Mouse (Mus musculus) thymus, adult 18-20 months (tissue): Measurements from ENCODE around the gene H2-DMb2.
A peak's percentile ranks its signal among the peaks of the same experiment; 100 is the strongest.

Source experiments
- DNase-seq, 2 experiments: peaks; one replicate each; pipeline ENCODE4 v3.0.0; 2022; ENCODE audit warnings: mixed read lengths in 2 of 2

Gene H2-DMb2

DNA sequence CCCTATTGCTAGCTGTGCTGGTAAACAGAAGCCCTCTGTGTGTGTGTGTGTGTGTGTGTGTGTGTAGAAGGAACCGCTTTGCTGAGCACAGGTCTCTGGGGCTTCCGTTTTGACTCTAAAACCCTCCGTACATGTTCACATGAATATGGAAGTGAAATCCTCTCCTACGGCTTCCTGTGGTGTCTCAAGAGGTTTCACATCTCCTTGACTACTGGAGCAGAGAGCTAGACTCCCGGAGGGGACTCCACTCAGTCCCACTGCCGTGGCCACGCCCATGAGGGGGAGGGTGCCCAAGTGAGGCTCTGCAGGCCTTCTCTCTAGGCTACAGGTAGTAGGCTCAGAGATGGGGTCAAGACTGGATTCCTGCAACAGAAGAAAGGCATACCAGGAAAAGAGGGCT, at the start of gene H2-DMb2:
Gene H2-DMb2 (plus strand): TSS at position 275 of the 400 bp plus-strand sequence.
- peak; percentile 80 to 87 for DNase-seq

DNA sequence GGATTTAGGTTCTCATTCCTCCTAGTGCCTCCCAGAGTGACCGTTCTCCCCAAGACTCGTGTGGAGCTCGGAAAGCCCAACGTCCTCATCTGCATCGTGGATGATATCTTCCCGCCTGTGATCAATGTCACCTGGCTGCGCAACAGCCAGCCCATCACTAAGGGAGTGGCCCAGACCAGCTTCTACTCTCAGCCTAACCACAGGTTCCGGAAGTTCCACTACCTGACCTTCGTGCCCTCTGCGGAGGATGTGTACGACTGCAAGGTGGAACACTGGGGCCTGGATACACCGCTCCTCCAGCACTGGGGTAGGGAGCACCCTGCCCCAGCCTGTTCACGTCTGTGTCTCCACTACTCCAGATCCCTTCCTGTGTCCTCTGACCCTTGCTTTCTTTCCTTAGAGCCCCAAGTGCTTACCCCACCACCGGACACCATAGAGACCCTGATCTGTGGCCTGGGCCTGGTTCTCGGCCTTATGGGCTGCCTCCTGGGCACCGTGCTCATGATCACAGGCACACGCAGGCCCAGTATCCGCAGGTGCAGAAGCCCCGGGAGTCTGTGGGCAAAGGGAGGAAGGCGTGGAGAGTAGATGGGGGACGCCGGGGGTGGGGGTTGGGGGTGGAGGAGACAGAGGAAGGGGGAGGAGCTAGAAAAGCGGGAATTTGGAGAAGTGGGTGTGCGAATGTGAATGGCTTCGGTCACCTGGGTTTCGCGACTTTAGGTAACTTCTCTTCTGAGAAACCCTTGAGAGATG, 48.6 kb upstream of the H2-DMb2 start:
- peak; percentile 40 to 50 for DNase-seq

DNA sequence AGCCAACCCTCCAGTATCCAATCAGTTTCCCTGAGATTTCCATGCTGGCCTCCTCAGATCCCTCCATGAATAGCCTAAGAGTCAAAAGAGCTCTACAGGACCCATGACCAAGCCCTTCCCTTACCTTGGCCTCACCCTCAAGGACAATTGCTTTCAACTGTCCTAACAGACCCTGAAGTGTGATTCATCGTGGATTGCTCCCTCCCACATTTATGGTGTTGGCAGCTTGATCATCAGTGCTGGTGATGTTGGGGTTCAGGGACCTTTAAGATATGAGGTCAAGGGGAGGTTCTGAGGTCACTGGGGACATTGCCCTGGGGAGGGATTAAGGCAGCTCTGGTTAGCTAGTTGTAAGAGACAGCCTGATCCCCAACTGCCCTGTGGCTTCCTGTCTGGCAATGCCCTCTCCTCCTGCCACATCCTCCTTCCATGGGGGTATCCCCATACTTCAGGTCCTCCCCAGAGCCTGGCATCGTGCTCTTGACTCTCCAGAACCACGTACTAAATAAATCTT, 46.6 kb upstream of the H2-DMb2 start:
- no peak for DNase-seq

DNA sequence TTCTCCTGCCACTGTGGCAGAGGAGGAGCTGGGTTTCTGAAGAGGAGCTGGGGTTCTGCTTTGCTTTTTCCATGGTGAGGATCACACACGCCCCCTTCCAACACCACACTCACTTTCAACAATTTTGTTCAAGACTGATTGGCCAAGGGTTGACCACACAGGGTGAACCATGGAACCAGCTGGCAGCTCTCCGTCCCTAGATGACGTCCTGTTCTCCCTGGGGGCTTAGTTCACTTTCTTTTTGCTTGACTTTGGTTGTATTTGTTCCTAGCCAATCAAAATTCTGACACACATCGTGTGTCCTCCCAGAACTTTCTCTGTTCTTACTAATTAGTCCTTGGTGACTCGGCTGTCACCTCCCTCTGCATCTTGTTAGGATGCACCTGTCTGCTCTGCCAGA, 45.8 kb upstream of the H2-DMb2 start:
- no peak for DNase-seq

DNA sequence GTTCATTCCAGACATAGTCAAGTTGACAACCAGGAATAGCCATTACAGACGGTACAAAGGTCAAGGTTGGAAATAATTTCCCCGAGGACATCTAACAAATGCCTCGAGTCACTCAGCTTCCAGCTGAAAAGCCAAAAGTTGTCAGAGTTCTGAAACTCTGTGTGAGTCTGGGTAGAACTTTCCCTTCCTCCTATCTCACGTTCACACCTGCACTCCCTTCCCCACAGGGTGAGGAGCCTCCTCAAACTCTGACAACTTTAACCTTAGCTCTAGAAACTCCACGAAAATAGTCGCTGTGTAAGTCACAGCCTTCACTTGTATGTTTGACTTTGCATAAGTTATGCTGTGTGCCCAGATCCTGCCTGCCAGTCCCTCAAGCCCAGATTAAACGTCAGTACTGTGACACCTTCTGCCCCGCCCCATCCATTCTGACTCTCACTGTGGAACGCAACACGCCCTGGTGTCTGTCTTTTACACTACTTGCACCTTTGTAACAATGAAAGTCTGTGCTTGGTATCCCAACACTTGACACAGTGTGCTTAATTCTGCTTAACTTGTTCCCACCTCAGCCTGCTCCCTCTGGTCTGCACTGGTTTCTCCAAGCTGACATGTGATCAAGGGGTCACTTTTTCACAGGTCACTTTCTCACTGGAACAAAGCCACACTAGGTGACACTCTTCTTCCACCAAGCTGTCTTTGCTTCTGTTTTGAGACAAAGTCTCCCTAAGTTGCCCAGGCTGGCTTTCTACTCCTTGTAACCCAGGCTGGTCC, 44.2 kb upstream of the H2-DMb2 start:
- DNase-seq, result no peak

DNA sequence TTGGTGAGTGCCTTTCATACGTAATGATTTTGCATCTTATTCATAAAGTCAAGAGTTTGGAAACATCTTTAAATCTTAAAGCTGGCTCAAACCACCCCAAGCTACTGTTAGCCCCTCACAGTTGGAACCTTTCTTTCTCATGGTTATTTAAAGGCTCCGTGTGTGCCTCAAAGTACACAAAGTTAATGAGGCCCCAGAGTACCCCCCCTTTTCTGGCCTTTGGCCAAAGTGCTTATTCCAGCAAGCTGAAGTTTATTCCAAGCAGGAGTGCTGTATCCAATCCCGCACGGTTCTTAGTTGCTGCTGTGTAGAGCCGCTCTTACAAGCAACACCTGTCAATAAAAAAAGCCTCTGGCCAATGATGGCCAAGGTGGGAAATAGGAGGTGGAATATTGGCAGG, 43.6 kb upstream of the H2-DMb2 start:
- DNase-seq, result no peak

DNA sequence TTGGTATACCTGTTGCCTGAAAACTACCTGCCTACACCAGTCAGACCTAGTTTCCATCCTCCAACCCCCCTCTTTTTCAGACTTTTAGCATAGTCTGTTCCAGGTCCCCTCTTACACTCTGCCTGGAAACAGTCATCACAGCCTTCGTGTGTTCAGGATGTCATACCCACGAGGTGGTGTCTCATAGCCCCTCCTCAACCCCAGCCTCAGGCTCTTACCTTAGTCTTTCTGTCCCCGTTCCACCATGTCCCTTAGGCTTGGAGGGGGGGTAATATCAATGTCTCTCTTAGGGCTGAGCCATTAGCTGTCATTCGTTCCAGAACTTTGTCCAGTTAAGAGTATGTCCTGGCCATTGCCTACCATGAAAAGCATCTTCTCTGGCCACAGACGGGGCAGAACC, 41.9 kb upstream of the H2-DMb2 start:
- no peak for DNase-seq

DNA sequence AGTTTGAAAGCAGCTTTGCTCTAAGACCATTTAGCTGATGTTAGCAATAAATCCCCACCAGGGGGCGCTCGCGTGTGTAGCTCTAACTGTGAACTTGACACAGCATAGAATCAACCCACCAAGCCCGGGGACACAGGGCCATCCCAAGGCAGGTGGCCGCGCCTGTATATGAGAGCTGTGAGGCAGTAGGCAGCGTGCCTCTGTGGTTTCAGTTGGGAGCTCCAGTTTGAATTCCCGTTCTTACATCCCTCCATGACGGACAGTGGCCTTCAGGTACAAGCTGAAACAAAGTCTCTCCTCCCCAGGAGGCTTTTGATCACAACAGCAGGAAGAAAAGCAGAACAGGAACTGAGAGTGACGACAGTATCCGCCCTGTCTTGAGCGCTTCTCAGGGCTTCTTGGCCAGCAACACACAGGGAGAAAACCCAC, 41.5 kb upstream of the H2-DMb2 start:
- peak; percentile 86 to 91 for DNase-seq

DNA sequence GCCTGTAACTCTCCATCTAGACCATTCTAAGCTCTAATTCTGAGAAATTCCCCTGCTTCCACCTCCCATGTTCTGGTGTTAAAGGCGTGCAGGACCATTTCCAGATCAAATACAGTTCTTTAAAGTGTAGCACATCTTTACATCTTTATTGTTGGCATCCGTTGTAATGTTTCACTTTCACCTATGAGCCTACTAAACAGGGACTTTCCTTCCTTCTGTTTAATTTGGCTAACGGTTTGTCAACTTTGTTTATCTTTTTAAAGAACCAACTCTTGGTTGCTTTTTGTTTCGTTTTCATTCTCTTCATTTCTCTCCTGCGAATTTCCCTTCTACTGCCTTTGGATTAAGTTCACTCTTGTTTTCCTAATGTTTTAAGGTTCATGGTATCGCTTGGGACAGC, 40.3 kb upstream of the H2-DMb2 start:
- DNase-seq, result no peak

DNA sequence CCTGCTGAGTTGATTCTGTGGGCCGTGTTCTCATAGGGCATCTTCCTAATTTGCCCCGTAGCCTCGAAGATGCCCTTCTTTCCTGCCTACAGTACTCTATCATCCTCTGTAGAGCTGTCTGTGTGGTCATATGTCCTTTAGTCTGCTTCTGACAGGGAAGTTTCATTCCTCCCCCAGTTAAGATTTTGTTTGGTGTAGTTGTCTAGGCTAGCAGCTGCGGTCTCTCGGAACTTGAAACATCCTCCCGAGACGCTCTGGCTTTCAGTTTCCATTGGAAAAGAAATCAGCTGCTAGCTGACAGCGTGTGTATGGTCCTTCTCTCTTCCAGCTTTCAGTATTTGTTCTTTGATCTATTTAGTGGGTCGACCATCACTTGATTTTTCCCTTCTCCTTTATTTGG, 38.3 kb upstream of the H2-DMb2 start:
- DNase-seq, result no peak

DNA sequence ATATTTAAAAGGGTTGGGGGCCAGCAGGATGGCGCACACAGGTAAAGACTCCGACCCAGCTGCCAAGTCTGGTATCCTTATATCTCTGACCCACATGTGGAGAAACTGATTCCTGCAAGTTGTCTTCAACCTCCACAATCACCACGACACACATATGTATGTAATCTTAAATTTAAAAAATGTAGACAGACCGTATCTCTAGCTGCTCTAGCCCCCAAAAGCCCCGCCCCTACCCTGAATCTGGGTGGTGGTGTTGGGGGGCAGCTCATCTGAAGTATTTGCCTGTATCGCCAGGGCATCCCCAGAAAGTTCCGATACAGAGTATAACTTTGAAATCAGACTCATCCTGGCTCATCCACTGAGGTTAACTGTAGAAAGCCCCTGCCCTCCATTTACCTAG, 36.6 kb upstream of the H2-DMb2 start:
- no peak for DNase-seq

DNA sequence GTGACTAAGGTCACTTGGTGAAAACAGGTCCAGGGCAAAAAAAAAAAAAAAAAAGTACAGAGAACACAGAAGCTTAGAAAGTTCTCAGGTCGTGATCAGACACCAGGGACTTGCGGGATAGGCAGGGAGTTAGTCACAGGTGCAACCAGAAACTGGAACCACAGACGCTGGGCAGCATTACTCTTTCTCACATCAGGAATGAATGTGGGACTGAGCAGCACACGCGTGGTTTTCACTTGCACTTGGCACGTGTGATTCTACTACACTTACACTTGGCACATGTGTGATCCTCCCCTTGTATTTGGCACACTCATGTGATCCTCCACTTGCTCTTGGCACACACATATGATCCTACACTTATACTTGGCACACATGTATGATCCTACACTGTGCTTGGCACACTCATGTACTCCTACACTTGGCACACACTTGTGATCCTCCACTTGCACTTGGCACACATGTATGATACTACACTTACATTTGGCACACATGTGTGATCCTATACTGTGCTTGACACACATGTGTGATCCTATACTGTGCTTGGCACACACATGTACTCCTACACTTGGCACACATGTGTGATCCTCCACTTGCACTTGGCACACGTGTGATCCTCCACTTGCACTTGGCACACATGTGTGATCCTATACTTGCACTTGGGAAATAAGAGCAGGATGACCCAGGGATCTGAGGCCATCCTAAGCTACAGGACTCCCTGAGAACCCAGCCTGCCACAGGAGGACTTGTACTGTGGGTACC, 35.8 kb upstream of the H2-DMb2 start:
- DNase-seq, result no peak

DNA sequence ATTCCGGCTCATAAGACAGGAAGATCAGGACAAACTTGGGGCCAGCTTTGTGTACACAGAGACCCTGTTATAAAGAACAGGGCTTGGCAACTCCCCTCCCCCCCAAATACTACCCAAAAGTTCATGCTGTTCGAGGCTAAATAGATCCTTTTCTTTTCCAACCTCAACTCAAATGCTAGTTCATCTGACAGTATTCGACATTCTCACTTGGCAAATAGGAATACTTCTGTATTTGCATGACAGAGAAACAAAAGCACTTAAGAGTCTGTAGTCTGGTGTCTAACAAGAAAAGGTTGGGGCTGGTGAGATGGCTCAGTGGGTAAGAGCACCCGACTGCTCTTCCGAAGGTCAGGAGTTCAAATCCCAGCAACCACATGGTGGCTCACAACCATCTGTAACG, 34.6 kb upstream of the H2-DMb2 start:
- DNase-seq, result no peak

DNA sequence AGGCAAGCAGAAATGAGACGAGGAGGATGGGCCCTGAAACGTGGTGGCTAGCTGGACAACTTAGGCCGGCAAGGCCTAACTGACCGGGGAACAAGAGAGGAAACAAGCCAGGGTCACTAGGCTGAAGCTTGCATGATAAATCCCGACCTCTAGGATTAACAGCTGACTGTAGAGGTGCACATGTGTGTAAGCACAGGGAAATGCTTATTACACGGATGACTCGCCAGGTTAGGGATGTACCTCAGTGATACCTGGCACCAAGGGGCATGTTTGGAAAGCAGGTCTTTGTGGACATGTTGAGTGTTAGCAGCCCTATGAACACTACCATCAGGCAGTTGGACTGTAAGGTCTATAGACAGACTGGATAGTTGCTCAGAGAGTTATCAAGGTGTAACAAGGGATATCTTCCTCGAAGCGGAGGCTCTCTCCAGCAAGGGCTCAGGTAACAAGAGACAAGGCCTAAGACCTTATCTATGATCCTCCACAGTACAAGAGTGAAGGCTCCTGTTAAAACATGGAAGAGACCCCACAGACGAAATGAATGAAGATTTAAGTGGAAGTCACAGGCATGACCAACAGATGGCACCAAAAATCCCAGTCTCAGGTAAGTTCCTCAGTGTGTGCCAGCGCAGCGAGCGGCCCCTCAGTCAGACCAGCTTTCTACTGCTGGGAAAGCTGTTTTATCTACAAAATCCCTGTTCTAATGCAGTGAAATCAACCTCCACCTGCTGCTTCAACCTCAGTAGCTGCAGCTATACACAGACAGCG, 33.9 kb upstream of the H2-DMb2 start:
- no peak for DNase-seq

DNA sequence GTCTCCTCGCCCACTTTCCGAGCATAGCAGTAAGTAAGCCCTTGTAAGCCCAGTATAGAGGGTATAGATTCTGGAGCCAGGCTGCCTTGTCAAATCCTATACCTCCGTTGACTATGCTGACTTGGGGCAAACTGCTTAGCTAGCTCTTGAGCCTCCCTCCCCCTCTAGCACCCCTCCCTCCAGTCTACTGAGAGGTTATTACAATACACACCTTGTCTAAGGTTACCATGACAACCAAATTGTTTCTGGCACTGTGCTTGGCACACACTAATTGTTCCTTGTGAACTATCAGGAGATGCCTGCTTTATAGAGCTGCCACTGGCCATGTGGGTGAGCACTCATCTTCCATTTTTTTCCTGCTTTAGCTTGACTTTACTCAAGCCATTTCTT, 33.3 kb upstream of the H2-DMb2 start:
- no peak for DNase-seq

DNA sequence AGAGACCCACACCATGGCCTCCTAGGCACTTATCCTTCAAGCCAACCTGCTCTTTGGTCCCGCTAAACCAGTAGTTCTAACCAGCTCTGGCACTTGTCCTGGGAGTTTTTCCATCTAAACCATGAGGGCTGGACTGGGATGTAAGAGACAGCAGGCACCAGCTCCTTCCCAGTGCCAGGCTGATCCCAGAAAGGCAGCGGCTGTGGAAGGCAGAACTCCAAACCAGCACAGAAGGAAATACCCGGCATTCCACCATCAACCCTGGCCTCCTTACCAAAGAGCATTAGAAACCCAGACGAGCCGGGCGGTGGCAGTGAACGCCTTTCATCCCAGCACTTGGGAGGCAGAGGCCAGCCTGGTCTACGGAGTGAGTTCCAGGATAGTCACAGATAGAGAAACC, 32.8 kb upstream of the H2-DMb2 start:
- DNase-seq, result no peak

DNA sequence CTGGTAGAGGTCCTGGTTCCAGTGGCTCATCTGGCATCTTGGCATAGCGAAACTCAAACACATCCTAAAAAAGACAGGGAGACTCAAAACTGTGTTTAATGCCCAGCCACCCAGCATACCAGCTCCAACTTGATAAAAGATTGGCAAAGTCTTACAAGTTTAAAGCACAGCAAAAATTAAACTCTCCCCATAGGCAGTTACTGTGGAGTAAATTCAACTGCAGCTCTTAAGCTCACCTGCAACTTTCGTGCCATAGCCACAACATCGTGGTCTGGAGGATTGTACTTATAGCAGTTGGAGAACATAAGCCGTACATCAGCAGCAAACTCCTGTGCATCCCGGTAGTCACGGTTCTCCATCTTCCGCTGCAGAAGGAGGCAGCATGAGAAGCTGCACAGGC, 29.0 kb upstream of the H2-DMb2 start:
- no peak for DNase-seq

DNA sequence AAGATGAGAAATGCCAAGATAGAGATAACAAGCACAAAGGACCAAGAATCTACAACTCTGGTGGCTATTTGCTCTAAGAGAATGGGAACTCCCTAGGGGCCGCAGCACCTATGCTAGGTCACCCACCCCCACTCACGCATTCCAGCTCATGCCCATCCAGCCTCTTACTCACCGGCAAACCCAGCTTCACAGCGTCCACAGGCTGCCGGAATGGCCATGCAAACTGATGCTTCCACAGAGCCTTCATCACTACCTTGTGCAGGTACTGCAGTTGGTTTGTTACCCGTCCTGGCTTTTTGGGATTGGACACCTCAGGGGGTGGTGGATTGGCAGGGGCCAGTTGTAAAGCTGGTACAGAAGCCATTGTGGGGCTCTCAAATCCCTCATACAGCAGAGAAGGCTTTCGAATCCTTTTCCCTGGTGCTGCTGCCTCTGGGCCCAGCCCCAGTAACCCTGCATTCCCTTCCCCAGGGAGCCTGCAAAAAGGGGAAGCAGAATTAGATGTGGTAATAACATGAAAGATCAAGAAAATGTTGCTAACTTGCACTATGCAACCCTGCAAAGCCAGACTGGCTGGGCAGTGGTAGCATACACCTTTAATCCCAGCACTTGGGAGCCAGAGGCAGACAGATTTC, 26.3 kb upstream of the H2-DMb2 start:
- no peak for DNase-seq

DNA sequence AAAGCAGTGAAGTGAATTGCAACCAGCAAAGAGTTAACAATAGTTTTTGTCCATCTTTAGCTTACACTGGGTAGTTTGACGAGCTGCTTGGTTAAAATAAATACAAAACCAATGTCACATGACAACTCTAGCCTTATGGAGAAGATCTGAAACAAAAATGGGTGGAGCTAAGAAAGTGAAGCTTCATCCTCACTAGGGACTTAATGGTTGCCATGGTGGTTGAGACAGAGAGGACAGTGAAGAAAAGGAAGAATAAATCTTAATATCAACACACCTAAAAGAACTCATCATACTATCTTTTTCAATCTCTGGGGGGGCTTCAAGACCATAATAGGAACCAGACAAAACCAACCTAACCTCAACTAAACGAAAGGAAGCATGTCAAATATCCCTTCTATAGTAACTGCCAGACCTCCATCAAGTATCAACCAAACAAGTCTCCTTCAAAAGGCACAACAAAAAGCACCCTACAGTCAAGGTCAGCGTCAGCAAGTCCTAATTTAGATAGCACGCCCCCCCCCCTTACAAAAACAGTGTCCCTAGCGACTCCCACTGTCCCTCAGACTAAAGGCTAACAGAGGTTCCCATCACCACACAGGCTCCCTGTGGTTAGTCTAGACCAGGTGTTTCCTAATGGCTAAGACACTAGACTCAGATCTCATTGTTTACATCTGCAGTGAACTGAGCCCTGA, 25.5 kb upstream of the H2-DMb2 start:
- no peak for DNase-seq

DNA sequence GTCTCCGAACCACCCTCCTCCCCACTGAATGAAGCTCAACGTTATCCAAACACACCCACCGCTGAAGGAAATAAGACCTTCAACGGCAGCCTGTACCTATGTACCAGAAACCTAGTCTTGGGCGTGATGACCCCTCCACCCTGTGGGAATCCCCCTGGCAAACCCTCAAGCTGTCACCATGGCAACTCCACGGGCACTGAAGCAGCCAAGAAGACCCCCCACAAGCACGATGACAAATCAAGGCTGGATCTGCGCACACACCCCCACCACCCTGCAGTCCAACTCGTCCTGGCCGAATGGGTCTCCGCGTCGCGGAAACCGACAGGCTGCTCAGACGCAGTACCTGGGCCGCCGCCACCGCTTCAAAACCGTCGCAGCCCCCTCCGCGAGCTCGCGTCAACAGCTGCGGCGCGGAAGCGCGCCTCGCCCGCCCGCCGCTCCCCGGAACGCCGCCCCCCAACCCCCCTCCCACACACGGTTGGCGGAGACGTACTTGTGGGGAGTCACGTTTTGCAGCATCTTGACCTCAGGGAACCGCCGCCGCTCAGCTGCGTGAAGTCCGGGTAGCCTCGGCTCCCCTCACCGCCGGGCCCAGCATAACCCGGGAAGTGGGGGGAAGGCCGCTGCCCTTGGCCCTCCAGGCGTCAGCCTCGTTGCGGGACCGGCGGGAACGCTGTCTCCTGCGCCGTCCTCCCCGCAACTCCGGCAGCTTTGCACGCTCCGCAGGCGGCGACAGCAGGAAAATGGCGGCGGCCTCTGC, 24.8 kb upstream of the H2-DMb2 start:
- DNase-seq, result peak; percentile 65 to 68

DNA sequence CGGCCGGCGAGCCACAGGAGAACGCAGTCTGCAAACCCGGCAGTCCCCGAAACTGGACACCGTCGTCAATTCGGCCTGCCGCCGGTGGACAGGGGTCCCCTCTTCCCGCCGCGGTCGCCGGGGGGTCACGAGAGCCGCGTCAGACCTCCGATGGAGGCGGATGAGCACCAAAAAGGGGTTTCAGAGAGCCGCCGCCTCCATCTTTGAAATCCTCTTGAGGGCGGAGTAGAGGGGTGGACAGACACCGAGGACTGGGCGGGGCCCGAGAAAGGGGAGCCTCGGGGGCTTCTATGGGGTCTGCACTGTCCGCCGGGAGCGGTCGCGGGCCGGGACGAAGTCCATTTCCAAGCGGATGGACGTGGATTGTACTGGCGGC, 24.2 kb upstream of the H2-DMb2 start:
- no peak for DNase-seq
